Mouse (Mus musculus) liver, adult 2 months (tissue): ENCODE data around the gene Ngfr. TPM values are rescaled to one million over a fixed set of nuclear protein-coding genes. Genes with fewer than 3 reads are reported as not detected.

ENCODE experiments used
- DNase-seq: peaks from one replicate; pipeline ENCODE4 v3.0.0-alpha.2; 2011; ENCODE audit warnings: low read depth, low spot score; ENCODE audit errors: extremely low read depth
- H3K27ac ChIP-seq: fragments of 200-500 bp; replicated peaks from 2 replicates; pipeline ENCODE4 v1.5.1; 2012; ENCODE audit warnings: low read depth, mild to moderate bottlenecking, control low read depth, inconsistent platforms, low read length; ENCODE audit not compliant: insufficient read depth
- H3K27me3 ChIP-seq: fragments of 200-500 bp; 2 replicates; pipeline ENCODE4 v1.6.1; 2012; ENCODE audit warnings: mild to moderate bottlenecking, moderate library complexity, low read length, inconsistent platforms; ENCODE audit not compliant: control insufficient read depth, insufficient read depth
- H3K36me3 ChIP-seq: fragments of 200-500 bp; 2 replicates; pipeline ENCODE4 v1.6.1; 2012; ENCODE audit warnings: low read length, inconsistent platforms; ENCODE audit not compliant: control insufficient read depth, insufficient read depth
- H3K4me1 ChIP-seq: fragments of 200-500 bp; 2 replicates; pipeline ENCODE4 v1.6.1; 2011; ENCODE audit warnings: low read length; ENCODE audit not compliant: control insufficient read depth, insufficient read depth
- H3K4me3 ChIP-seq: fragments of 200-500 bp; 2 replicates; pipeline ENCODE4 v1.5.1; 2011; ENCODE audit warnings: low read depth, mild to moderate bottlenecking, control low read depth, low read length, moderate library complexity; ENCODE audit not compliant: insufficient read depth
- H3K79me2 ChIP-seq: fragments of 200-500 bp; 2 replicates; pipeline ENCODE4 v1.6.1; 2012; ENCODE audit warnings: inconsistent platforms, mild to moderate bottlenecking, low read length, moderate library complexity; ENCODE audit not compliant: control insufficient read depth, insufficient read depth
- H3K9ac ChIP-seq: fragments of 200-500 bp; 2 replicates; pipeline ENCODE4 v1.6.1; 2012; ENCODE audit warnings: low read depth, mild to moderate bottlenecking, control low read depth, inconsistent platforms, low read length
- CTCF ChIP-seq: fragments of 200-500 bp; IDR thresholded peaks from 2 replicates; pipeline ENCODE4 v1.5.1; 2011; ENCODE audit warnings: low read depth, low read length, control low read depth
- POLR2A ChIP-seq: fragments of 200-500 bp; IDR thresholded peaks from 2 replicates; pipeline ENCODE4 v1.6.1; 2011; ENCODE audit warnings: low read length, control low read depth; ENCODE audit not compliant: insufficient read depth; ENCODE audit errors: extremely low read depth
- WGBS: fragments of 180-500 bp; shearing (Covaris S2); methylation state at CpG from one replicate; pipeline ENCODE4 v1.1.7; 2018; 5-methylcytosine and 5-hydroxymethylcytosine counted together
- polyA plus RNA-seq: library from polyadenylated mRNA; depleted of rRNA; stranded (reverse); fragments of >200 nt; gene quantifications from 2 replicates; pipeline ENCODE4 v1.2.3, GENCODE M21; 2012
- total RNA-seq: library from RNA; depleted of rRNA; stranded (reverse); fragments of >200 nt; gene quantifications from 2 replicates; pipeline ENCODE4 v1.2.3, GENCODE M21; 2014

Ngfr gene
- total and polyA plus RNA-seq, 2 experiments: 1.0 to 4.9 TPM

DNA sequence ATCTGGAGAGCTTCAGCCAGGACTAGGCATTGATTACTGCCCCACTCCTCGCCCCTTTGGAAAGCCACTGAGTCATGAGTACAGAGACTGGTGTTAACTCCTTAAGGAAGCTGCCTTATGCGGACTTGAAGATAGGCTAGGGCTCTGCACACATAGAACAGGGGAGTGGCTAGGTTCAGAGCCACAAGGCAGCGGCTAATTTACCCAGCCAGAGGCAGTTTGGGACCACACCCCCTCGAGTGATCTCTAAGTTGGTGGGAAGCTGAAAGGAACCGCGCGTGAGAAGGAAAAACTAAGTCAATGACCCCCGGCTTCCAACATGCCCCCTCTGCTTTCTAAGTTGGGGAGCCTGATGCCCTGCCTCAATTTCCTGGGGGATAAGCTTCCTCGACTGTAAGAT is 2.9 kb downstream of the Ngfr start:
- Histone ChIP-seq H3K9ac (no peak overlapping the region), H3K79me2 (no peaks in the 10 kb centered on the region), H3K4me3 (no peak overlapping the region), H3K27ac (no peak overlapping the region), H3K36me3 (no peaks in the 10 kb centered on the region), H3K27me3 (peaks cover 10% of the 10 kb centered on the region), H3K4me1 (no peaks in the 10 kb centered on the region)
- WGBS: 15% methylated on average over 9 of the region's 9 CpGs
- DNase-seq: no peak
- TF ChIP-seq POLR2A: no peak
- TF ChIP-seq CTCF: no peak

DNA sequence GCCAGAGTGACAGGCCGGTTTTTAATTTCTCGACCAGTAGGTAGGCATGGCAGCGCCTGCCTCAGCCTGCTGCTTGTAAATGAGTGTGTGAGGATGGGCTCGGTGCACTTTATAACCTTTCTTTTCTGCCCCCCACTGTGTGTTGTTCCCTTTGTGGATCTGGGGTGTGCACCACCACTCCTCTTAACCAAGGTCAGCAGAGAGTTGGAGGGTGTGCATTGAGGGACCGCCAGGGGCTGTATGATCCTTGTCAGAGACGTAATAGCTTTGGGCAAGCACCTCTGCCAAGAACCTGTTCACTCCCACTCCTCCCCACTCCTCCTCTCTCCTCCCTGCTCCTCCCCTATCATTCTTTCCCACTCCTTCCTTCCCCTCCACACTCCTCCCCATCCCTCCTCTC is 4.1 kb downstream of the Ngfr start:
- Histone ChIP-seq H3K79me2 (no peaks in the 10 kb centered on the region), H3K27ac (no peak overlapping the region), H3K9ac (no peak overlapping the region), H3K27me3 (peaks cover 13% of the 10 kb centered on the region), H3K4me3 (no peak overlapping the region), H3K4me1 (no peaks in the 10 kb centered on the region), H3K36me3 (no peaks in the 10 kb centered on the region)
- no peak for DNase-seq
- TF ChIP-seq CTCF (no peak), POLR2A (no peak)
- WGBS: 63% methylated on average over 6 of the region's 6 CpGs

DNA sequence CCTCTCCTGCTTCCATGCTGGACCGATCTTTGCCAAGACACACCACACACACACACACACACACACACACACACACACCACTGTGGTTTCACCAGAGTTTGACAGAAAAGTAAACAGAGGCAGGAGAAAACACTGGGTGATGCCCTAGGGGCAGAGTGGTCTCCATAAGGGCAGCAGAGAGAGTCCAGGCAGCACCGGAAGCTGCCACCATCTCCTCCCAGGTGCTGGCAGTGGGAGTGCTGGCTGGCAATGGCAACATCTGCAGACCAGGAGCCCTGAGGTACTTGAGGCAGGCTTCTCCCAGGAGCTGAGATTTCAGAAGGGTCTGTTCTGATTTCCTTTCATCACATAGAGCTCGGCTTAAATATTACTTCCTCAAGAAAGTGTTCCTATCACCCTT is 5.3 kb downstream of the Ngfr start:
- TF ChIP-seq POLR2A: no peak
- H3K79me2 ChIP-seq: no peaks in the 10 kb centered on the region

DNA sequence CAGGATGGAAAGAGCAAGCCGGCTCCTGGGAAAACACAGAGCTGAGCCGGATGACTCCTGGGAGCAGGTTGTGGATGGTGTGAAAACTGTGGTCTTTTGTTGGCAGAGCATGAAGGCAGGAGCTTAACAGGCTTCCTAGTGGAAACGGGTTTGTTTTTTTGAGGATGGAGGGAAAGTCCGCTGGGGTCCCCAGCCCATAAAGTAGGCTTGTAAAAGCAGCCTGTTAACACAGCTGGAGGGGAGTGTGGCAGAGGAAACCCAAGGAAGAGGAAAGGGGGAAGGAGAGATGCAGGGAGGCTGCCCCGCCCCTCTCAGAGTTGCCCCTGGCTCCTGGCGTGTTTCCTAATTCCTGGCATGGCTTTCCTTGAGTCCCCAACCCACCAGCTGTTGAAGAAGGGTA is 8.1 kb downstream of the Ngfr start:
- H3K36me3 ChIP-seq: no peaks in the 10 kb centered on the region
- H3K79me2 ChIP-seq: no peaks in the 10 kb centered on the region
- H3K27me3 ChIP-seq: peaks cover 9% of the 10 kb centered on the region; the same call in 1 of the 2 replicates
- no peak for DNase-seq
- 19% methylated on average over 6 of the region's 6 CpGs for WGBS
- H3K4me1 ChIP-seq: peaks cover 1% of the 10 kb centered on the region; the same call in 1 of the 2 replicates
- no peak overlapping the region for H3K27ac ChIP-seq
- no peak overlapping the region for H3K9ac ChIP-seq
- no peak overlapping the region for H3K4me3 ChIP-seq
- TF ChIP-seq POLR2A: no peak
- no peak for TF ChIP-seq CTCF

More for the DNA sequence above, 5.3 kb downstream of the Ngfr start:
- Histone ChIP-seq H3K4me3 (no peak overlapping the region), H3K27me3 (peaks cover 19% of the 10 kb centered on the region), H3K4me1 (peaks cover 1% of the 10 kb centered on the region; the same call in 1 of the 2 replicates), H3K36me3 (no peaks in the 10 kb centered on the region), H3K27ac (no peak overlapping the region), H3K9ac (no peak overlapping the region)
- 36% methylated on average over 3 of the region's 3 CpGs for WGBS
- no peak for DNase-seq

DNA sequence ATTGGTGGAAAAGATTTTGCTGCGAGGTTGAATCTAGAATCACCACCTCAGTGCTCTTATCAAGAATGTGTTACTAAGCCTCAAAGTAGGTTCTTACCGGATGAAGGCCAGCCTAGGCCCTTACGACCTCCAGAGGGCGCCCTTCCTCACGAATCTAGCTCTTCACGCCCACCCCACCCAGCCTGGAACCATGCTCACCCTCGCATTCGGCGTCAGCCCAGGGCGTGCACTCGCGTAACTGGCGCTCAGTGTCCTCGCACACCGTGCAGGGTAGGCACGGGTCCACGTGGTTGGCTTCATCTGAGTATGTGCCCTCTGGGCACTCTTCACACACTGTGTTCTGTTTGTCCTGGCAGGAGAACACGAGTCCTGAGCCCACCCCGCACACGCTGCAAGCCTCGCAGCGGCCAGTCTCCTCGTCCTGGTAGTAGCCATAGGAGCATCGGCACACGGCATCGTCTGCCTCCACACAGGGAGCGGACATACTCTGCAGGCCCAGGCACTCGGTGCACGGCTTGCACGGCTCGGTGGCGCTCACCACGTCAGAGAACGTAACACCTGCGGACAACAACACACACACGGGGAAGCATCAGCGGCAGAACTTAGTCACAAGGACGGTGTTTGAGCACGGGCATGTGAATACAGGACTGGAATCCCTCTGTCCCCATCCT is 9.6 kb downstream of the Ngfr start:
- Histone ChIP-seq H3K36me3 (no peaks in the 10 kb centered on the region), H3K4me3 (no peak overlapping the region), H3K9ac (no peak overlapping the region), H3K4me1 (peaks cover 1% of the 10 kb centered on the region; the same call in 1 of the 2 replicates), H3K27ac (no peak overlapping the region), H3K79me2 (no peaks in the 10 kb centered on the region), H3K27me3 (peaks cover 9% of the 10 kb centered on the region; the same call in 1 of the 2 replicates)
- no peak for DNase-seq
- 15% methylated on average over 39 of the region's 39 CpGs for WGBS
- TF ChIP-seq POLR2A: no peak
- TF ChIP-seq CTCF: peak; percentile 78

DNA sequence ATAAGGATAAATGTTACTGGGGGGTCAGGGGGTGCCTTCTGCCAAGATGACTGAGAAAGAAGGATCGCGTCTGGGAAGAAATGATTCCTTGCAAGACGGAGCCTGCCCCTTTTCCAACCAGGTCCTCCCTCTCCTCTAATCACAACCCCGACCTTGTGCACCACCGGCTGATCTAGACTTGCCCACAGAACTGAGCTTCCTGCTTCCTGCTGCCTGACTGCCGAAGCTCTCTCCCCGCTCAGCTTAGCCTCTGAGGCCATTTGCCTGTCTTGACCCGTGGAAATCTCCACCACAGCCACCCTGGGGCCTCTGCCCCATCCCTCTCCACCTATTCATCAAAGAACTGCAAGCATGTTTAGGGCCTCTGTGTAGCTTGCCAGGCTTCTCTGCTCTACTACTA is 11.2 kb downstream of the Ngfr start:
- Histone ChIP-seq H3K36me3 (no peaks in the 10 kb centered on the region), H3K79me2 (no peaks in the 10 kb centered on the region), H3K9ac (no peak overlapping the region), H3K27me3 (peaks cover 9% of the 10 kb centered on the region; the same call in 1 of the 2 replicates), H3K4me3 (no peak overlapping the region), H3K4me1 (peaks cover 1% of the 10 kb centered on the region; the same call in 1 of the 2 replicates), H3K27ac (no peak overlapping the region)
- no peak for TF ChIP-seq CTCF
- no peak for TF ChIP-seq POLR2A
- WGBS: 75% methylated on average over 8 of the region's 8 CpGs
- no peak for DNase-seq
